Mouse (Mus musculus): ENCODE results near the gene Mup11. TPM values are rescaled to one million over a fixed set of nuclear protein-coding genes. Genes with fewer than 3 reads are reported as not detected.

The Mup11 gene
- polyA plus RNA-seq (2012; fragmentation: generic; extraction: Trizol): not detected

GRCm38 (mm10) chr4:60662311-60662710 is at the start of gene Mup11:
Mup11 (minus strand) TSS chr4:60662411.

Other genes starting within 250 kb of the Mup11 start
- gene Mup9, start 240.5 kb downstream of the Mup11 start, polyA plus RNA-seq (2012; fragmentation: generic; extraction: Trizol): not detected
- not detected for gene Mup1, start 160.5 kb downstream of the Mup11 start, polyA plus RNA-seq (2012; fragmentation: generic; extraction: Trizol)
- not detected for gene Mup10, start 80.2 kb downstream of the Mup11 start, polyA plus RNA-seq (2012; fragmentation: generic; extraction: Trizol)
- not detected for gene Mup12, start 78.9 kb upstream of the Mup11 start, polyA plus RNA-seq (2012; fragmentation: generic; extraction: Trizol)
- not detected for gene Mup22, start 159.1 kb upstream of the Mup11 start, polyA plus RNA-seq (2012; fragmentation: generic; extraction: Trizol)

Data from C3H10T1/2 (cell line).